Mouse (Mus musculus): Measurements from ENCODE around the gene Ndel1. TPM values are rescaled to one million over a fixed set of nuclear protein-coding genes. Genes with fewer than 3 reads are reported as not detected.

Ndel1 gene
- polyA plus RNA-seq, 1 experiment from 2014 or later, result 70.4 TPM

DNA sequence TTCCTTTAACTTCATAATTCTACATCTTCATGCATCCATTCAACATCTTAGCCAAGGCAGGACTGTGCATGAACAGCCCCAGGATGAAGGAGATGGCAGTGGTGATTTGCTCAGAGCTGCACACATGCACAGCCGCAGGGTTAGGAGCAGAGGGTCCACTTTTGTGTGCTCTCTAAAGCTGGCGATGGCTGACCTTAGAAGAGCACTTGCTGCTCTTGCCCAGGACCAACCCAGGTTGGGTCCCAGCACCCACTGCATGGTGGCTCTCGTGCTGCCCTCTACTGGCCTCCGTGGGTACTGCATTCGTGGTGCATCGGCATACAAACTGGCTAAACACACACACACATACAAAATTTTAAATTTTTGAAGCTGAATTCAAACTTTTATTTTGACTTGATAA, 63.9 kb downstream of the Ndel1 start:
- WGBS, result 36% methylated on average over 6 of the region's 6 CpGs
- no peaks in the 10 kb centered on the region for H3K27me3 ChIP-seq (replicated peaks; ENCODE audit: control insufficient read depth, insufficient read depth, low read length)
- H3K4me3 ChIP-seq (ENCODE audit: low read length), result no peak overlapping the region
- ATAC-seq, result 0 out of 2 replicates have a peak, but pooled peaks have one; percentile 46
- no peak overlapping the region for H3K4me2 ChIP-seq (ENCODE audit: low read depth, low read length)
- H3K9ac ChIP-seq (ENCODE audit: low read depth, low read length), result no peak overlapping the region
- H3K4me1 ChIP-seq (ENCODE audit: control insufficient read depth, insufficient read depth, low read length), result no peaks in the 10 kb centered on the region
- H3K9me3 ChIP-seq (ENCODE audit: control insufficient read depth, low read length), result no peaks in the 10 kb centered on the region
- no peak overlapping the region for H3K27ac ChIP-seq (ENCODE audit: low read length)
- peaks cover 36% of the 10 kb centered on the region for H3K36me3 ChIP-seq (ENCODE audit: control insufficient read depth, insufficient read depth, low read length)

DNA sequence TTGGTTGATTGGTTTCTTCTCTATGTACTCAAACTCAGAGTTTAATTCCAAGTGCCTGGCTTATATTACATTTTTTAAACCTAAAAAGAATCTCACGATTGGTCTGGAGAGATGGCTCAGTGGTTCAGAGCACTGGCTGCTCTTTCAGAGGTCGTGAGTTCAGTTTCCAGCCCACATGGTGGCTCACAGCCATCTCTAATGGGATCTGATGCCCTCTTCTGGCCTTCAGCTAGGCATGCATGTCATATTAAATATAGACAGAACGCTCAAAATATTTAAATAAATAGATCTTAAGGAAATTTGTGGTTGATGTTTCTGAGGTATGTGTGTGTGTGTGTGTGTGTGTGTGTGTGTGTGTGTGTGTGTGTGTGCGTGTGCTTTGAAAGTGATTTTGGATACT, 66.5 kb downstream of the Ndel1 start:
- no peaks in the 10 kb centered on the region for H3K4me1 ChIP-seq (ENCODE audit: control insufficient read depth, insufficient read depth, low read length)
- no peaks in the 10 kb centered on the region for H3K27me3 ChIP-seq (replicated peaks; ENCODE audit: control insufficient read depth, insufficient read depth, low read length)
- peaks cover 31% of the 10 kb centered on the region; the same call in 1 of the 2 replicates for H3K36me3 ChIP-seq (ENCODE audit: control insufficient read depth, insufficient read depth, low read length)
- no peak overlapping the region for H3K4me3 ChIP-seq (ENCODE audit: low read length)
- H3K27ac ChIP-seq (ENCODE audit: low read length), result no peak overlapping the region
- H3K9ac ChIP-seq (ENCODE audit: low read depth, low read length), result no peak overlapping the region
- ATAC-seq, result no peak
- H3K4me2 ChIP-seq (ENCODE audit: low read depth, low read length), result no peak overlapping the region
- 66% methylated on average over 4 of the region's 4 CpGs for WGBS
- no peaks in the 10 kb centered on the region for H3K9me3 ChIP-seq (ENCODE audit: control insufficient read depth, low read length)

DNA sequence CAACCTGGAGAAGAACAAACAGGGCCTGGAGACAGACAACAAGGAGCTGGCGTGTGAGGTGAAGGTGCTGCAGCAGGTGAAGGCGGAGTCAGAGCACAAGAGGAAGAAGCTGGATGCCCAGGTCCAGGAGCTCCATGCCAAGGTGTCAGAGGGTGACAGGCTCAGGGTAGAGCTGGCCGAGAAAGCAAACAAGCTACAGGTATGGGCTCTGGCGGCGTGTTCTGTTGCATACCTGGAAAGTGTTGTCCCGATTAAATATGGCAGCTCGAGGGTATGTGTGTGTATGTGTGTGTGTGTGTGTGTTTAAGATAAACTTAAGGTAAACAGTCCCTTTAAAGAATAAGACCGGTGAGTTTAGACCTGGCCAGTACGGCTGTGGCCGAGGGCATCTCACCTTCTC, 73.4 kb downstream of the Ndel1 start:
- Histone ChIP-seq H3K9ac (ENCODE audit: low read depth, low read length) (no peak overlapping the region), H3K4me1 (ENCODE audit: control insufficient read depth, insufficient read depth, low read length) (no peaks in the 10 kb centered on the region), H3K9me3 (ENCODE audit: control insufficient read depth, low read length) (no peaks in the 10 kb centered on the region), H3K36me3 (ENCODE audit: control insufficient read depth, insufficient read depth, low read length) (peaks cover 13% of the 10 kb centered on the region), H3K4me2 (ENCODE audit: low read depth, low read length) (no peak overlapping the region), H3K27ac (ENCODE audit: low read length) (no peak overlapping the region), H3K27me3 (replicated peaks; ENCODE audit: control insufficient read depth, insufficient read depth, low read length) (no peaks in the 10 kb centered on the region), H3K4me3 (ENCODE audit: low read length) (no peak overlapping the region)
- WGBS, result 83% methylated on average over 10 of the region's 10 CpGs
- no peak for ATAC-seq

DNA sequence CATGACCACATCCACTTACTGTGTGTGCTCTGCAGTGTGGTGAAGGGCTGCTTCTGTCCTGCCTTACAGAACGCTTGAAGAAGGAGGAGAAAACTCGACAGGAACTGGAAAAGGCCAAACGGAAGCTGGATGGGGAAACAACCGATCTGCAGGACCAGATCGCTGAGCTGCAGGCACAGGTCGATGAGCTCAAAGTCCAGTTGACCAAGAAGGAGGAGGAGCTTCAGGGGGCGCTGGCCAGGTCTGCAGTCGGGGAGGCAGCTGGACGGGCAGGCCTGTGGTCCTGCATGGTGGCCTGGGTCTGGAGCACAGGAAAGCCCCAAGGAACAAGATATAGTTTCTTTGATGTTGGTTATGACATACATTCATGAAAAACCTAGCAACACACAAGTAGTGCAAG, 79.9 kb downstream of the Ndel1 start:
- no peak overlapping the region for H3K4me2 ChIP-seq (ENCODE audit: low read depth, low read length)
- WGBS, result 71% methylated on average over 9 of the region's 9 CpGs
- ATAC-seq, result peak; percentile 72
- no peaks in the 10 kb centered on the region for H3K27me3 ChIP-seq (replicated peaks; ENCODE audit: control insufficient read depth, insufficient read depth, low read length)
- no peak overlapping the region for H3K9ac ChIP-seq (ENCODE audit: low read depth, low read length)
- H3K4me3 ChIP-seq (ENCODE audit: low read length), result no peak overlapping the region
- H3K9me3 ChIP-seq (ENCODE audit: control insufficient read depth, low read length), result no peaks in the 10 kb centered on the region
- H3K36me3 ChIP-seq (ENCODE audit: control insufficient read depth, insufficient read depth, low read length), result peaks cover 6% of the 10 kb centered on the region; the same call in 1 of the 2 replicates
- H3K27ac ChIP-seq (ENCODE audit: low read length), result no peak overlapping the region
- H3K4me1 ChIP-seq (ENCODE audit: control insufficient read depth, insufficient read depth, low read length), result no peaks in the 10 kb centered on the region

DNA sequence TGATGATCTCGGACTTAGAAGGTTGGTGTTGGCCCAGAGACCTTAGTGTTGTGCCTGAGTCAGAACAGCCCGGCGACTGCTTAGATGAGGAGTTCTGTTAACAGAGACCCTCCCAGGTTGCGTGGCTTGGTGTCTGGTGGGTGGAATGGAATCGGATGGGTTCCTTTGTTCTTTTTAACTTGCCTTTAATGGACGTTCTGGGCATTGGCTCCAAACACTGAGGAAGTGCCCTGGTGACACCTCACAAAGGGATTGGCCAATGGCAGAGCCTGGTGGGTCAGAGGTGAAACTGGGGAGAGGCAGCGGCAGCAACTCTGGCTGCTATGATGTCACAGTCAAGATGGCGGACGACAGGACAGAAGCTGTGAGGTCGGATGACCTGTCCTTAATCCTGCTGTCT, 80.9 kb downstream of the Ndel1 start:
- H3K4me3 ChIP-seq (ENCODE audit: low read length), result no peak overlapping the region
- peaks cover 7% of the 10 kb centered on the region; the same call in 1 of the 2 replicates for H3K36me3 ChIP-seq (ENCODE audit: control insufficient read depth, insufficient read depth, low read length)
- no peaks in the 10 kb centered on the region; the same call in 1 of the 2 replicates for H3K4me1 ChIP-seq (ENCODE audit: control insufficient read depth, insufficient read depth, low read length)
- ATAC-seq, result no peak
- H3K27ac ChIP-seq (ENCODE audit: low read length), result no peak overlapping the region
- H3K27me3 ChIP-seq (replicated peaks; ENCODE audit: control insufficient read depth, insufficient read depth, low read length), result no peaks in the 10 kb centered on the region
- 89% methylated on average over 10 of the region's 10 CpGs for WGBS
- H3K9me3 ChIP-seq (ENCODE audit: control insufficient read depth, low read length), result no peaks in the 10 kb centered on the region
- no peak overlapping the region for H3K4me2 ChIP-seq (ENCODE audit: low read depth, low read length)
- no peak overlapping the region for H3K9ac ChIP-seq (ENCODE audit: low read depth, low read length)

DNA sequence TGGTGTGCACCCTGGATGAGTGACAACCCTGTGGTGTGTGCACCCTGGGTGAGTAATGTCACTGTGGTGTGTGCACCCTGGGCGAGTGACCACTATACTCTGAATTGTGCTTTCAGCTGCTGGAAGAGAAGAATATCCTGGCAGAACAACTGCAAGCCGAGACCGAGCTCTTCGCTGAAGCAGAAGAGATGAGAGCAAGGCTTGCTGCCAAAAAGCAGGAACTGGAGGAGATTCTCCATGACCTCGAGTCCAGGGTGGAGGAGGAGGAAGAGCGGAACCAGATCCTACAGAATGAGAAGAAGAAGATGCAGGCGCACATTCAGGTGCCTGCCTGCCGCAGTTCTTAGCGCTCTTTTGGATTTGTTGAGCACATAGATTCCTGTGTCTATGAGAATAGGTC, 84.4 kb downstream of the Ndel1 start:
- no peaks in the 10 kb centered on the region for H3K27me3 ChIP-seq (replicated peaks; ENCODE audit: control insufficient read depth, insufficient read depth, low read length)
- no peak for ATAC-seq
- WGBS, result 96% methylated on average over 9 of the region's 9 CpGs
- no peak overlapping the region for H3K4me3 ChIP-seq (ENCODE audit: low read length)
- no peak overlapping the region for H3K9ac ChIP-seq (ENCODE audit: low read depth, low read length)
- no peak overlapping the region for H3K27ac ChIP-seq (ENCODE audit: low read length)
- H3K36me3 ChIP-seq (ENCODE audit: control insufficient read depth, insufficient read depth, low read length), result peaks cover 11% of the 10 kb centered on the region; the same call in 1 of the 2 replicates
- H3K4me1 ChIP-seq (ENCODE audit: control insufficient read depth, insufficient read depth, low read length), result no peaks in the 10 kb centered on the region; the same call in 1 of the 2 replicates
- no peaks in the 10 kb centered on the region for H3K9me3 ChIP-seq (ENCODE audit: control insufficient read depth, low read length)
- no peak overlapping the region for H3K4me2 ChIP-seq (ENCODE audit: low read depth, low read length)

DNA sequence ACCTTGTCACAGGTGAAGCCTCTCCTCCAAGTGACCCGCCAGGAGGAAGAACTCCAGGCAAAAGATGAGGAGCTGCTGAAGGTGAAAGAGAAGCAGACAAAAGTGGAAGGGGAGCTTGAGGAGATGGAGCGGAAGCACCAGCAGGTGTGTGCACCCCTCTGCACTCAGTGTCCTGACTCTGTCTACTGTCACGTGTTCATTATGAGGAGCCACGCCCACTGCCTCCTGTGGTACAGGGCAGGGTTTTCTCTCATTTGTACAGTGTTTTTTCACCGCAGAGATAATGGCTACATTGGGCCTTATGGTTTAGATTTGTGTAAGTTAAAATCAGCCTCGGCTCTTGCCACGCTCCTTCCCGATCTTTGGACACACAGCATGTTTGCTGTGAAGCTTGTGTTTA, 85.8 kb downstream of the Ndel1 start:
- Histone ChIP-seq H3K27ac (ENCODE audit: low read length) (no peak overlapping the region), H3K36me3 (ENCODE audit: control insufficient read depth, insufficient read depth, low read length) (peaks cover 11% of the 10 kb centered on the region; the same call in 1 of the 2 replicates)
- WGBS, result 72% methylated on average over 8 of the region's 8 CpGs

DNA sequence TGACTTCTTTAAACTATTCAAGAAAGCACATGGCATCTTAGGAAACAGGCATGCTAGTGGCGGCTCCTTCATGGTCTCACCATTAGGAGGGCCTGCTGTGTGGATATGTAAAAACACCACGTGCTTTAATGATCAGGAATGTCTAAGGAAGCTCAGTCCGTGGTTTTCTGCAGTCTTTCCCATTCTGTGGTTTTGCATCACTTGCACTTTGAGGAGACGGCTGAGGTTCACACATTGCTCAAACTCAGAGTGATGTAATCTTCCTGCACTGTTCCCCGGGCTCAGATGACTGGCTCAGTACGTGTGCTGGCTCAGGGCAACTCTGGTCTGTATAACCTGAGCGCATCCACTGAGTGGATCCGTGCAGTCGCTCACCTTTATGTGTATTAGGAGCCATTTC, 89.3 kb downstream of the Ndel1 start:
- ATAC-seq, result no peak
- Histone ChIP-seq H3K4me1 (ENCODE audit: control insufficient read depth, insufficient read depth, low read length) (peaks cover 3% of the 10 kb centered on the region), H3K36me3 (ENCODE audit: control insufficient read depth, insufficient read depth, low read length) (0 out of 2 replicates have a peak, but pooled peaks cover 5% of the 10 kb centered on the region), H3K9me3 (ENCODE audit: control insufficient read depth, low read length) (no peaks in the 10 kb centered on the region), H3K27me3 (replicated peaks; ENCODE audit: control insufficient read depth, insufficient read depth, low read length) (no peaks in the 10 kb centered on the region), H3K4me2 (ENCODE audit: low read depth, low read length) (no peak overlapping the region), H3K4me3 (ENCODE audit: low read length) (no peak overlapping the region), H3K9ac (ENCODE audit: low read depth, low read length) (no peak overlapping the region), H3K27ac (ENCODE audit: low read length) (no peak overlapping the region)
- WGBS, result 90% methylated on average over 9 of the region's 9 CpGs

More for the DNA sequence above, 85.8 kb downstream of the Ndel1 start:
- Histone ChIP-seq H3K4me1 (ENCODE audit: control insufficient read depth, insufficient read depth, low read length) (peaks cover 3% of the 10 kb centered on the region), H3K9ac (ENCODE audit: low read depth, low read length) (no peak overlapping the region), H3K4me2 (ENCODE audit: low read depth, low read length) (no peak overlapping the region), H3K4me3 (ENCODE audit: low read length) (no peak overlapping the region), H3K27me3 (replicated peaks; ENCODE audit: control insufficient read depth, insufficient read depth, low read length) (no peaks in the 10 kb centered on the region), H3K9me3 (ENCODE audit: control insufficient read depth, low read length) (no peaks in the 10 kb centered on the region)
- ATAC-seq, result peak; percentile 63; the same call in 1 of the 2 replicates

DNA sequence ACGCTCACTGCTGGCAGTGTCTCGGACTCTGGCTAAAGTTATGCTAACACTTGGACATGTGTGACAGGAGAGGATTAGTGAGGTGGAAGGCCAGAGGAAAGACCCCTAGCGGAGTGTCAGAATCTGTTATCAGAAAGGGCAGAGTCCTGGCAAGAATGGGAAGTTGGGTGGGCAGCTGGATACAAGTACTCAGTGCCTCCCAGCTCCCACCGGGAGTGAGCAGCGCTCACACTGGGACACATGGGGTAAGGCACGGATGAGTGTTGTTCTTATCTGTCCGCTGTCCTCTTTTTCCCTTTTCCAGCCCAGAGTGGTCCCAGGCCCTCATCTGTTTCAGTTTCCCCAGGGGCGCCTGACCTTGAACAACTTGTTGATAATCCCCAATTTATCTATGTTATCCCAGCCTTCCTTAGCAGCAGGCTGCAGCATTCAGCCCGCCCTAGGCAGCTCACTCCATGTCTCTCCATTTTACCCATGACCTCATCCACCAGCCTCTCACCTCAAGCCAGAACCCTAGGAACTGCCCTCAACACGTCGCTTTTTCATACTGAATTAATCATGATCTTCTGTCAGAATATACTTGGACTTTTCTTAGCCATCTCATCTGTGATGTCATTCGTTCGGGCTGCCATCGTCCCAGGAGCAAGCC, 91.1 kb downstream of the Ndel1 start:
- Histone ChIP-seq H3K4me3 (ENCODE audit: low read length) (no peak overlapping the region), H3K4me2 (ENCODE audit: low read depth, low read length) (no peak overlapping the region), H3K9ac (ENCODE audit: low read depth, low read length) (no peak overlapping the region), H3K9me3 (ENCODE audit: control insufficient read depth, low read length) (no peaks in the 10 kb centered on the region), H3K27ac (ENCODE audit: low read length) (no peak overlapping the region), H3K4me1 (ENCODE audit: control insufficient read depth, insufficient read depth, low read length) (peaks cover 3% of the 10 kb centered on the region; the same call in 1 of the 2 replicates), H3K27me3 (replicated peaks; ENCODE audit: control insufficient read depth, insufficient read depth, low read length) (no peaks in the 10 kb centered on the region), H3K36me3 (ENCODE audit: control insufficient read depth, insufficient read depth, low read length) (0 out of 2 replicates have a peak, but pooled peaks cover 2% of the 10 kb centered on the region)
- no peak for ATAC-seq
- WGBS, result 75% methylated on average over 14 of the region's 14 CpGs
